Mouse (Mus musculus) testis, adult 2 months (tissue): ENCODE measurements around the gene Efhc1.

Experiments
- CTCF ChIP-seq: fragments of 200-500 bp; IDR thresholded peaks from 2 replicates; pipeline ENCODE4 v1.5.1; 2012; ENCODE audit warnings: low read depth, mild to moderate bottlenecking, inconsistent platforms, low read length, moderate library complexity; ENCODE audit not compliant: control insufficient read depth, insufficient read depth, insufficient replicate concordance
- POLR2A ChIP-seq: fragments of 200-500 bp; IDR thresholded peaks from 2 replicates; pipeline ENCODE4 v1.6.1; 2012; ENCODE audit warnings: low read depth, mild to moderate bottlenecking, inconsistent platforms, low read length, moderate library complexity; ENCODE audit not compliant: control insufficient read depth

GRCm38 (mm10) chr1:20993690-20994089 is 42.3 kb downstream of the Efhc1 start:
- TF ChIP-seq CTCF (no peak), POLR2A (no peak)
